Mouse (Mus musculus) lung, postnatal 25 days (tissue): ENCODE data around the gene Tns3.
A peak's percentile ranks its signal among the peaks of the same experiment; 100 is the strongest.

Source experiments
- DNase-seq: peaks from one replicate; pipeline ENCODE4 v3.0.0; 2022; ENCODE audit warnings: low spot score

Tns3 gene

GRCm38 (mm10) chr11:8664393-8664743 is at the start of gene Tns3:
Gene Tns3 (minus strand): TSS chr11:8664535.
- peak; percentile 54 for DNase-seq

DNA sequence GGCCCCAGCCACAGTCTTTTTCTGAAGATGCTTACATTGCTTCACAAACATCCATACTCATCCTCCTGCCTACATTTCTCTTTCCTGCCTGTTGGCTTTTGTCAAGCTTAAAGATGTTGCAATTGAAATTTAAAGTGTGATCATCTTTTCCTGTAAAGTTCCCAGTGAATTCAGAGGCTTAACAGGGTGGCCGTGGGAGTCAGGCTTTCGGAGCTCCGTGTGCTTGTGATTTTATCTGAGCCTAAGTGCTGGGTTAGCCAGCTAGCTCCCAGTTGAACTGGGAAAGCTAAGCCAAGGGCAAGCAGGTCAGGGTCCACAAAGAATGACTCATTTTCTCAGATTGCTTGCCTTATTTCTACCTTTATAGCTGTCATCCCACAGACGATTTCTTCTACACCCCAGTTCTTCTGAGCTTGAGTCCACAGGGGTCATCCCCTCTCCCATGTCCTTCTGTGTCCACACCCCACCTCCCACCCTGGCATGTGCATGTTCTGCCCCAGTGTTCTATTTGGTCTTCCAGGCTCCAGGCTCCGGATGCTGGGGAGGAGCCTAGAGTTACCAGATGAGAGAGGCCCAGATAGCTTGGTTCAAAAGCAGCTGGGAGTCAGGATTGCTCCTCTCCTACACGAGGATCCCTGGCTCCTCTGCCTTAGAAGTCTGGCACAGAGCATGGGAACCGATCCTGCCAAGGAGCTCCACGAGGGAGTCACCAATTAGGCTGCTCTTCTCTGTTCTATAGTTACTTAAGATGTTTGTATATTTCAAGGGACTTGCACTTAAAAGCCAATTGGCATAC is 42.1 kb upstream of the Tns3 start:
- DNase-seq = no peak

DNA sequence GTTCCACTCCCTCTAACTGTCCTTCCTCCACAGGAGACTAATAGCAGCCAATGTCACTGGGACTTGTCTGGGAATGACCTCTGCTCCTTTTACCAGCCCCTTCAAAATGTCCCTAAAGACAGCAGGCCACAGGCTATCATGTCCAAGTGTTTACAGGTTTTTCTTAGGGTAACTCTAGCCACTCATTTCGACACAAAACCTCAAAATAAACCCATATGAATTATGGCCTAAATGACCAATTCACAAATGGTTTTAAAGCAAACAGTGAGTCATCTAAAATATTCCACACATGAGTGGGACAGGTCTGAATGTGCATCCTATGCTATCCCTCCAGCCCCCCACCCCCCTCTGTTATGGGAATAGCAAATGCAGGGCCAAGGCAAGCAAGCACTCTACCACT is 40.8 kb upstream of the Tns3 start:
- no peak for DNase-seq

DNA sequence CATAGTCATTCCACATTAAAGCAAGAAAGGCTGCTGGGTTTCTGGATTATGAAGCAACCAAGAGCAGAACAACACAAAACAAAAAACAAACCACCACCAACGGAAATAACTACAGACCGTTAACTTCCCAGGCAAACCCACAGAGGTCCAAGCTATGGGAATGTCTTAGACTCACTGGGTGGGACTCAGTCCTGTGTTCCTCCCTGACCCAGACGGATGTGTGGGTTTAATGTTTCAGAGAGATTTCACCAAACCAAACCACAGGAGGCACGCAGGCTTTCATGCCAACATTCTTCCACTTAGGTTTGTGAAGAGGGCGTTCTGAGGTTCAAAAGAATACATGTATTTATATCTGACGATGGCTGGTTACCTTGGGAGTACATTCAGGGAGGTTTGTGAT is 39.5 kb upstream of the Tns3 start:
- DNase-seq = no peak

DNA sequence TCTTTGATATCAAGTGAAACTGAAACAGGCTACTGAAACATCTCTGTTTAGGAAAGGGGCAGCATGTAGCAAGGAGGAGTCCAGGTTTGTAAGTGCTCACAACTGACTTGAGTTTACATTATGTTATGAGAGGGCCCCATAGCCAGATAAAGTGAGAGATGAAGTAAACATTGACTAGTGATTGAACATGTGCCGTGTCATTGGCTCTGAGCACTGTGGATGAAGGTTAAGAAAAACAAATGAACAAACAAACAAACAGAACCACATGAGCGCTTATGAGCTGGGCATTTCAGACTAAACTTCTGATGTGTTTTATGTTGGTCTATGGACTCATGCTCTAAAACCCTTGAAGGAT is 38.2 kb upstream of the Tns3 start:
- no peak for DNase-seq

GRCm38 (mm10) chr11:8701845-8702531 is 37.7 kb upstream of the Tns3 start:
- DNase-seq = no peak

DNA sequence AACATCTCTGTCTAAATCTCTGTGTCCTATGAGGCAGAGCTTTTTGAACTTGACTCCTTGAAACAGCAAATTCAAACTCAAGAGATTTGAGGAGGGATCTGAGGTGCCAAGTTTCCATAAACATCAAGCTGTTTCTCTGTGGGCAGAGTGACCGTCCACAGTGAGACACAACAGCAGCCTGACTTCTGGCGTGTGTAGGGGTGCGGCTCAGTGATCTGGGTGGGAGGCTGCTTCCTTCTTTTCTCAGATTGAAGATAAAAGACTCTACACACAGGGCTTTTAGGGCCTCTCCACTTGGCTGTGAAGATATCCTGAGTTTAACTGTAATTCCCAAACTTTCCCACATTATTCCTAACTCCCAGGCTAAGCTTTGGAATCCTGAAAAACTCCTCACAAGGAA is 37.1 kb upstream of the Tns3 start:
- DNase-seq = no peak

DNA sequence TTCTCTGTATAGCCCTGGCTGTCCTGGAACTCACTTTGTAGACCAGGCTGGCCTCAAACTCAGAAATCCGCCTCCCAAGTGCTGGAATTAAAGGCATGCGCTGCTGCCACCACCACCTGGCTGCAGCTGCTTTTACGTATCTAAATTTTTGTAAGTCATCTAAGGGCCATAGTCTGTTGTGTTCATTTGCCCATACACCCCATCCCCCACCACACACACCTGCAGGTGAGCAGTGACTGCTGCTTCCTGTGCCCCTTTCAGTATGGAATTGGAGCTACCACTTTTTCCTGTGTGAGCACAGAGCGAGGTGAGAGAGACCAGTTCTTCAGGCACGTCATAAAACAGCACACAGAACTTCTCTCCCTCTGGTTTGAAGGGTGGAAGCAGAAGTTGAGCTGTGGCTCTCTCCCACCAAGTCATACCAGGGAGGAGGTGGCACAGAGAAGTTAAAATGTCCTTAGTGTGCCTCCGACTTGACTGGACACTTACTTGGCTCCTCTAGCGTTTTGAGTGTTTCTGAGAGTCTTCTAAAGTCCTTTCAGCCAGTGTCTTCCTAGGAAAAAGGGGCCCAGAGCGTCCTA is 36.4 kb upstream of the Tns3 start:
- no peak for DNase-seq

- no peak for DNase-seq
Measured at GRCm38 (mm10) chr11:8699777-8700176, 35.4 kb upstream of the Tns3 start.

GRCm38 (mm10) chr11:8697670-8698069 is 33.3 kb upstream of the Tns3 start:
- DNase-seq = no peak

- no peak for DNase-seq
Measured at GRCm38 (mm10) chr11:8694096-8694495, 29.8 kb upstream of the Tns3 start.

DNA sequence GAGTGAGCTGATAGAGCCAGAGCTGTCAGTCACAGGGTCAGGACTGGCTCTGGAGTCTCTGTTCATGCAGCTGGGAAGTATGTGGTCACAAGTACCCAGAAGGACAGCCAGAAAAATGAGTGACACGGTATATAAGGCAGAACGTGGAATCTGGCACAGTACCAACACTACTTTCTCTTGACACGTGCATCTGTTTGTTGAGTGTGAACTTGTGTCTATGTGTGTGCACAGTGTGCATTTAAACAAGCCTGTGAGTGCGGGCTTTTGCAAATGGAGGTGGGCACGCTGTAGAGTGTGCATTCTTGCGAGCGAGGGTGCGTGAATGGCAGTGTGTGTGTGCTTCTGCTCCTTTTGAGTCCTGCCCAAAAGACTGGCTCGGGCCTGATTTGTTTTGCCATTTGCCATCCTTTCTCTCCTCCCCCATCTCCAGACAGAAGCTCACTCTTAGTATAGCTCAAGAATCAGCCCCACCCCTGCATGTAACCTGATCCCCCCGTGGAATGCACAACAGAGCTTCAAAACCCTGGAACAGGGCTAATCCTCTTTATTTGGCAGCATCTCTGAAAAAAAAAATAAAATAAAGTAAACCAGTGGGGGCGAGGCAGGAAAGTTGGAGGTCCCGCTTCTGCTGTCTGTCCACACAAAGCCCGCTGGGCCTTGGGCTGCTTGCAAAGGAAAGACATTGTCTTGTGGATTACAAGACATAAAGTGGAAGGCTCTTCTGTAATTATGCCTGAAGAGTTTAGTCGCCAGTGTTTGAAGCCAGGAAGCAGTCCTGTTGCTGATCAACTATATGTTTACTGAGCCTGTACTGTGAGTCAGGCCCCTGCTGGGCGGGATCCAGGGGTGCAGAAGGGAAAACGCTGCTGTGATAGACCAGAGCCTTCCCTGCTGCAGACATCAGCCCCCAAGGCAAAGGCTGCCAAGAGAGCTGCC is 28.5 kb upstream of the Tns3 start:
- no peak for DNase-seq

DNA sequence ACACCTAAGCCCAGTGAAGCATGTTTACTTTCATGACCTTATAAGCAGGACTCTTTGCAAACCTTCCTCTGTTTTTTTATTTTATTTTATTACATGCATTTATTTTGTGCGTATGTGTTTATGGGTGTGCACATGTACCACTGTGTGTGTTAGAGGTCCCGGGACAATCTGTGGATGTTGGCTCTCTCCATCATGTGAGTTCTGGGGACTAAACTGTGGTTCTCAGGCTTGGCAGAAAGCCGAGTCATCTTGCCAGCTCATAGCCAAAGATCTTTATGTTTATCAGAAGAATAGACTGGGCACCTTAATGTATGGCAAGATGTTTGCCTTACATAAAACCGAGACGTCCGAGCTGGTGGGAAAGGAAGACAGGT is 27.8 kb upstream of the Tns3 start:
- no peak for DNase-seq

- DNase-seq = no peak
Measured at GRCm38 (mm10) chr11:8691605-8692004, 27.3 kb upstream of the Tns3 start.

DNA sequence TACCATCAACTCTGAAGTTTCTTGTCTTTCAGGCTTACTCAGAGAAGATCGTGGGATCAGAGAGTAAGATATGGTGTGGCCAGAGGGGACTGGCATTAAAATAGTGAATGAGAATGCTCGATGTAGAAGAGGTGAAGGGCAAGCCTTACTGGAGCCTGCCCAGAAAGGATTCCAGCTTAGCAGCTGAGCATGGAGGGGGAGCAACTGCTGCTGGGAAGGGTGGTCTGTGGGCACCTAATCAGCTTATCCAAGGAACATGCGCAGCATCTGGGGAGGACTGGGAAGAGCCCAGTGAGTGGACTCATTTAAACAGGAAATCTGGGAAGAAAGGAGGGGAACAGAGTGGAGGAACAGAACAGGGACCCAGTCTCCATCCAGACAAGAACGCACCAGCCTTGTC is 26.3 kb upstream of the Tns3 start:
- no peak for DNase-seq

DNA sequence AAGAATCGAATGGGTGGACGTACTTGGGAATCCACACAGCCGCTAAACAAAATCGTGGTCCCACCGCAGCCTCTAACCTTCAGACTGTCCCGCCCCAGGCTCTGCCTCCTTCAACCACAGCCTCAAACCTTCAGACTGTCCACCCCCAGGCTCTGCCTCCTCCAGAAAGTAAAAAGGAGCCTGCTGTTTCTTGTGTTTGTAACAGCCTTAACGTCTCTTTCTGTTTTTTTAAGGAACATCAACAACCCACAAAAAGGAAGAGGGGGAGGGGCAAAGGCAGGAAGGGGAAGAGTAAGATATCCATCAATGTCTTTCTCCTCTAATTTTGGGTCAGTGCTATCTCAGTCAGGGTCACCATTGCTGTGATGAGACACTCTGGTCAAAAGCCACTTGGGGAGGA is 25.2 kb upstream of the Tns3 start:
- DNase-seq = peak; percentile 47

GRCm38 (mm10) chr11:8688907-8689306 is 24.6 kb upstream of the Tns3 start:
- DNase-seq = no peak

- no peak for DNase-seq
Measured at GRCm38 (mm10) chr11:8686501-8686900, 22.2 kb upstream of the Tns3 start.

- DNase-seq = no peak
Measured at GRCm38 (mm10) chr11:8686061-8686460, 21.7 kb upstream of the Tns3 start.

- no peak for DNase-seq
Measured at GRCm38 (mm10) chr11:8685195-8685594, 20.9 kb upstream of the Tns3 start.

- DNase-seq = no peak
Measured at GRCm38 (mm10) chr11:8684262-8684661, 19.9 kb upstream of the Tns3 start.

GRCm38 (mm10) chr11:8681356-8681755 is 17.0 kb upstream of the Tns3 start:
- DNase-seq = no peak

DNA sequence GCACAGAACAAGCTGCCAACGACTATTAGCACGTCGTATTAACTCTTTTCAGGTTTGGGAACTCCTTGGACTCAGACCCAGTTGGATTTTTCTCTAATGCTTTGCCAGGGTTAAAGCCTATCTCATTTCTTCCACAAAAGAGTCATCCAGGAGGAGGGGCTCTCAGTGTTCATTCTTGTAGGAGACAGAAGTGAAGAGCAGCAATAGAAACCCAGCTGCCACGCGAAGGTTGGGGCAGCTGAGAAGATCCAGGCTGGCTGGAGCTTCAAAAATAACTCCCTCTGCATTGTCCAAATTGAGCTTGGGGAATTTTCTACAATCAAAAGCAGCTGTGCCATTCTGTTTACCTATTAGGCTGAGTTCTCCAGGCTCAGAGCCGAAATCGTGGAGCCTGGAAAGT is 16.3 kb upstream of the Tns3 start:
- DNase-seq = no peak
